Mouse (Mus musculus) midbrain, embryonic 14.5 days (tissue): ENCODE data around the gene Ms4a6d. TPM values are rescaled to one million over a fixed set of nuclear protein-coding genes. Genes with fewer than 3 reads are reported as not detected.

ENCODE experiments used
- ATAC-seq: fragments of 200-750 bp; cut with Nextera tagmentation; 2 replicates; pipeline ENCODE4 v1.8.0; 2017; ENCODE audit warnings: moderate number of reproducible peaks, moderate library complexity; ENCODE audit not compliant: low FRiP score, low TSS enrichment
- DNase-seq: peaks from one replicate; pipeline ENCODE4 v3.0.0-alpha.2; 2015
- H3K27ac ChIP-seq: fragments of 300-500 bp; sonication (generic); replicated peaks from 2 replicates; pipeline ENCODE4 v1.5.1; 2014; ENCODE audit warnings: mild to moderate bottlenecking, low read depth, low read length, moderate library complexity
- H3K27me3 ChIP-seq: fragments of 300-500 bp; sonication (generic); 2 replicates; pipeline ENCODE4 v1.6.1; 2014; ENCODE audit warnings: low read length, control low read depth, mixed read lengths; ENCODE audit not compliant: control insufficient read depth, insufficient read depth
- H3K36me3 ChIP-seq: fragments of 300-500 bp; sonication (generic); 2 replicates; pipeline ENCODE4 v1.6.1; 2014; ENCODE audit warnings: low read length, control low read depth; ENCODE audit not compliant: control insufficient read depth, insufficient read depth
- H3K4me1 ChIP-seq: fragments of 300-500 bp; sonication (generic); 2 replicates; pipeline ENCODE4 v1.6.1; 2014; ENCODE audit warnings: mild to moderate bottlenecking, antibody characterized with exemption, low read length, control low read depth; ENCODE audit not compliant: control insufficient read depth, insufficient read depth
- H3K4me2 ChIP-seq: fragments of 300-500 bp; sonication (generic); 2 replicates; pipeline ENCODE4 v1.6.1; 2014; ENCODE audit warnings: mild to moderate bottlenecking, low read length, moderate library complexity
- H3K4me3 ChIP-seq: fragments of 300-500 bp; sonication (generic); replicated peaks from 2 replicates; pipeline ENCODE4 v1.5.1; 2014; ENCODE audit warnings: low read depth, low read length
- H3K9ac ChIP-seq: fragments of 300-500 bp; sonication (generic); replicated peaks from 2 replicates; pipeline ENCODE4 v1.6.1; 2014; ENCODE audit warnings: mild to moderate bottlenecking, low read length, moderate library complexity
- H3K9me3 ChIP-seq: fragments of 300-500 bp; sonication (generic); 2 replicates; pipeline ENCODE4 v1.6.1; 2016; ENCODE audit warnings: low read length, control low read depth, mixed read lengths; ENCODE audit not compliant: control insufficient read depth
- WGBS: fragments of 180-500 bp; shearing (Covaris S2); extraction: QIAGEN DNeasy Blood & Tissue Kit; methylation state at CpG from one replicate; pipeline ENCODE4 v1.1.7; 2014; 5-methylcytosine and 5-hydroxymethylcytosine counted together
- polyA plus RNA-seq: library from polyadenylated mRNA; unstranded; fragments of >200 nt; fragmentation: Nextera tagmentation; extraction: Ambion mirVana; gene quantifications from 2 replicates; pipeline ENCODE4 v1.2.1, GENCODE M21; 2014

Gene Ms4a6d
- polyA plus RNA-seq: 0.66 and 4.0 TPM in 2 replicates

DNA sequence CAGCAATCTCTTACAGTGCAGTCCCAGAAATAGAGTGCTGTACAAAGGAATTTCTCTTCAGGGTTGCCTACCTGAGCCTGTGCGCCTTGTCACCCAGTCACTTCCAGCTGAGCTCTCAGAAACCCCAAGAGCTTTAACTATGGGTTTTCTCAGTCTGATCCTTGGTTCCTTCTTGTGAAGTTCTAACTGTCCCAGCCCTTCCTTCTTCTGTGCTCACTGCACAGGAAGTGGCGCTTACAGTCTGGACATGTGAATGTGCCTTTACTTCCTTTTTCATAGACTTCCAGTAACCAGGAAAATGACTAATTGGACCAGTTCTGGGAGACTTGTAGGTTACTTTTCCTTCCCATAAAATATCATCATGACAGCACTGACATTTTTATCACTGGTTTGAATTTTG lies at the start of gene Ms4a6d:
Ms4a6d (minus strand) TSS at position 247 of the 400 bp plus-strand sequence.
- H3K27me3 ChIP-seq: no peaks in the 10 kb centered on the region

GRCm38 (mm10) chr19:11649564-11649963 lies 44.9 kb upstream of the Ms4a6d start:
- Histone ChIP-seq H3K4me2 (no peak overlapping the region), H3K27me3 (no peaks in the 10 kb centered on the region), H3K4me1 (no peaks in the 10 kb centered on the region), H3K36me3 (no peaks in the 10 kb centered on the region), H3K9me3 (no peaks in the 10 kb centered on the region), H3K4me3 (no peak overlapping the region), H3K27ac (no peak overlapping the region), H3K9ac (no peak overlapping the region)
- no peak for ATAC-seq
- WGBS: 81% methylated on average over 4 of the region's 4 CpGs
- DNase-seq: peak; percentile 6

More for the DNA sequence above, at the start of gene Ms4a6d:
- H3K4me1 ChIP-seq: no peaks in the 10 kb centered on the region
- no peak within 1 kb of the TSS for H3K27ac ChIP-seq
- no peaks in the 10 kb centered on the region for H3K9me3 ChIP-seq
- no peaks in the 10 kb centered on the region for H3K36me3 ChIP-seq
- no peak within 1 kb of the TSS for H3K4me2 ChIP-seq
- H3K9ac ChIP-seq: no peak within 1 kb of the TSS
- WGBS: 94% methylated on average over 2 of the region's 2 CpGs
- DNase-seq: no peak
- no peak within 1 kb of the TSS for H3K4me3 ChIP-seq
- ATAC-seq: no peak

DNA sequence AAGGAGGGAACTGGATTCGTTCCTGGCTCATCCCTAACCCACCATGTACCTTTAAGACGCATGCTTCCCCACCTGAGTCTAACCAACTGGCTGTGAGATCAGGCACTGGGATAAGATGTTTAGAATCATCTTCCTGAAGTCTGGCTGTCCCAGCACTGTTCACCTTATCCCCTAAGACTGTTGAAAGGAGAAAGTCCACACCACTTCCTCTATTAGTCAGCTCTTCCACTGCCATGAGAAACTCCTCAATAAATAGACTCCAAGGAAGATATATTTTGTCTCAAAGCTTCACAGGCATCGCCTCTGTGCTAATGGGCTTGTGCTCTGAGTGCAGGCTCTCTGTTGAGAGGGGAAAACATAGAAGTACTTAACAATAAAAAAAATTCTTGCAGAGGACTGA lies 41.5 kb upstream of the Ms4a6d start:
- Histone ChIP-seq H3K4me1 (no peaks in the 10 kb centered on the region), H3K4me2 (no peak overlapping the region), H3K27me3 (no peaks in the 10 kb centered on the region), H3K9ac (no peak overlapping the region), H3K4me3 (no peak overlapping the region), H3K36me3 (no peaks in the 10 kb centered on the region), H3K9me3 (no peaks in the 10 kb centered on the region), H3K27ac (no peak overlapping the region)
- DNase-seq: no peak
- no peak for ATAC-seq
- WGBS: 86% methylated on average over 3 of the region's 3 CpGs

DNA sequence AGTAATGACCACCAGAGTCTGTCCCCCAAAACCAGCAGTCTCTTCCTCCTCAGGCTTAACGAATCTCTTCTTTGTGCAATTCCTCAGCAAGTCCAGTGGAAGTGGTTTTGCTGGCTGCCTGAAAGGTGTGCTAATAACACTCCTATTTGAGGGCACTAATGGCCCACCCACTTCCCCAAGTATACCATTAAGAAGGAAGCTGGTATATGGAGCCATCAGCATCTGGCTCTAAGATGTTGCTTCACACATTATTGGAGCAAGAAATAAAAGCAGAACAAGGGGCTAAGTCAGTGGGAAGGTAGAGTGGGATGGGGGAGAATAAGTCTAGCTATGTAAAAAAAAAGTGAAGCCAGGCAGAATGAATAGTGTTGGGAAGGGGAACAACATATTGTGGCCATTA lies 36.1 kb upstream of the Ms4a6d start, which contains the start of gene Ms4a3:
Ms4a3 (minus strand) TSS at position 120 of the 400 bp plus-strand sequence.
- Histone ChIP-seq H3K4me1 (no peaks in the 10 kb centered on the region), H3K4me3 (no peak within 1 kb of the TSS), H3K9ac (no peak within 1 kb of the TSS), H3K4me2 (no peak within 1 kb of the TSS), H3K36me3 (no peaks in the 10 kb centered on the region), H3K27ac (no peak within 1 kb of the TSS), H3K27me3 (no peaks in the 10 kb centered on the region), H3K9me3 (no peaks in the 10 kb centered on the region)
- DNase-seq (no peak), ATAC-seq (no peak)
- WGBS: 76% methylated on average over 1 of the region's 1 CpGs

DNA sequence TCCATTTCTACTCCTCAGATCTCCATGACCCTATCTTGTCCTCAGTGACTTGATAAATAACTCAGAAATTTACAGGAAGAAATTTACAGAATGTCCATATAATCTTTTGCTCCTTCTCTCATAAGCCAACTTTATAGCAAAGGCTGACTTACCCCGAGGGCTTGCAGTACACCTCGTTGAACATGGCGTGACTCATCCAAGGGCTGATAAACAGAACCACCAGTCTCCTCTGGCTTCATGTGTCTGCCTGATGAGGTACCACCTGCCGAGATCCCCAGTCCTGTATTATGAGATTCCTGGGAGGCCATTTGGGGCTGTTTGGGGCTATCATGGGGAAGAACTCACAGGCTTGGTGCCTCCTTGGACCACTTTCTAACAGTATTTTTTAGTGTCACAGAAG lies 34.4 kb upstream of the Ms4a6d start:
- WGBS: 82% methylated on average over 4 of the region's 4 CpGs

DNA sequence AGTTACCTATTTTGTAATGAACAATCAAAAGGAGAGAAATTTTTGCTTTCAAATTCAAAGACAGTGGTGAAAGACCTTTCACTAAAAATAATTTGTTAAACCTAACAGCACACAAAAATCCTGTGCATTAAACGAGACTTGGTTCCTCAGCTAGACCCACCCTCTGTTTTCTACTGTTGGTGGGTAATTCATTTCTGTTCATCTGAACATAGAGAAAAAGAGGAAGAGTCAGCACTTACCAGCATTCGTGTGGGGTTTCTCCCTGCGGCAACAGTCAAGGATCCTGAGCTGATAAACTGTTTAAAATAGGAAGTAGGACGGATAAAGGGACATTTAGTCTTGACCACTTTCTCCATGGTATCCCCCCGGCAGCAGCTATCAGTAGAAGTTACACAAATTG lies 30.9 kb upstream of the Ms4a6d start:
- Histone ChIP-seq H3K9ac (no peak overlapping the region), H3K4me3 (no peak overlapping the region)

More for the DNA sequence above, 34.4 kb upstream of the Ms4a6d start:
- Histone ChIP-seq H3K9me3 (no peaks in the 10 kb centered on the region), H3K27me3 (no peaks in the 10 kb centered on the region), H3K36me3 (no peaks in the 10 kb centered on the region), H3K4me3 (no peak overlapping the region), H3K4me2 (no peak overlapping the region), H3K4me1 (no peaks in the 10 kb centered on the region), H3K9ac (no peak overlapping the region), H3K27ac (no peak overlapping the region)
- no peak for DNase-seq
- ATAC-seq: no peak

DNA sequence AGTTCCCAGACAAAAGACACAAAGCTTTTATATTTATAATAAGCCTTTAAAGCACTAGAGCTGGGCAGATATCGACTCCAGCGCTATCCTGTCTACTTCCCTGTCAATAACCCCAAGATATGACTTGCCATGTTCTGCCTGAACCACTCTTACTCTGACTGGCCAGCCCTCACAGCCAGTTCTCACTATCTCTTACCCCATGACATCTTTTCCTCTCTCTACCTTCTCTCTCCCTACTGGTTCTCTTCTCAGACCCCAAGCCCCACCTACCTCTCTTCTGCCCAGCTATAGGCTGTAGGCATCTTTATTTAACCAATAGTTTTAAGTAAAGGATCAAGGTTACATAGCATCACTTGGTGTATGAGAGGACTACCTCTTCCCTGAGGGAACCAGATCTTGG lies 29.7 kb upstream of the Ms4a6d start:
- no peaks in the 10 kb centered on the region for H3K9me3 ChIP-seq
- no peak overlapping the region for H3K4me3 ChIP-seq
- no peaks in the 10 kb centered on the region for H3K27me3 ChIP-seq
- ATAC-seq (no peak), DNase-seq (no peak)
- no peak overlapping the region for H3K27ac ChIP-seq
- H3K4me2 ChIP-seq: no peak overlapping the region
- H3K36me3 ChIP-seq: no peaks in the 10 kb centered on the region
- 85% methylated on average over 2 of the region's 2 CpGs for WGBS
- no peak overlapping the region for H3K9ac ChIP-seq
- no peaks in the 10 kb centered on the region for H3K4me1 ChIP-seq

More for the DNA sequence above, 30.9 kb upstream of the Ms4a6d start:
- Histone ChIP-seq H3K36me3 (no peaks in the 10 kb centered on the region), H3K4me1 (no peaks in the 10 kb centered on the region), H3K27ac (no peak overlapping the region), H3K9me3 (no peaks in the 10 kb centered on the region), H3K27me3 (no peaks in the 10 kb centered on the region), H3K4me2 (no peak overlapping the region)
- 85% methylated on average over 5 of the region's 5 CpGs for WGBS
- ATAC-seq (no peak), DNase-seq (no peak)

DNA sequence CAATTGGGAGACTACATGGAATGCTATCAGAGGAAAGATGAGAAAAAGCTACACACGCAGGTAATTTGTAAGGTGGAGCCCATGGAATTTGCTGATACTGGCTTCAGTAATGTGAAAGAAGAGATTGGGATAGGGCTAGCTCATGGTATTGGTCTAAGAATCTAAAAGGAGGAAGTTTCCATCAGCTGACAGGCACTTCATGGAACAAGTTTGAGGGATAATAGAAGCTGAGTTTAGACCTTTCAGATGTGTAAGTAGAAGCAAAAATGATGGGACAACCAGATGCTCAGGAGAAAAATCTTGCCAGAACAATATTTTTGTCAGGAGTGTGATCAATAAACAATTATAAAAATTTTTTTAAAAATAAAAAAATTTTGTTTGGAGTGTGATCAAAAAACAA lies 29.1 kb upstream of the Ms4a6d start:
- Histone ChIP-seq H3K4me3 (no peak overlapping the region), H3K27me3 (no peaks in the 10 kb centered on the region), H3K4me1 (no peaks in the 10 kb centered on the region), H3K9me3 (no peaks in the 10 kb centered on the region), H3K9ac (no peak overlapping the region), H3K27ac (no peak overlapping the region), H3K4me2 (no peak overlapping the region), H3K36me3 (no peaks in the 10 kb centered on the region)
- WGBS: 92% methylated on average over 1 of the region's 1 CpGs
- ATAC-seq: no peak
- no peak for DNase-seq

GRCm38 (mm10) chr19:11625231-11625630 lies 20.6 kb upstream of the Ms4a6d start:
- WGBS: 88% methylated on average over 5 of the region's 5 CpGs
- no peak for DNase-seq

More at GRCm38 (mm10) chr19:11625231-11625630, 20.6 kb upstream of the Ms4a6d start:
- ATAC-seq: no peak
- Histone ChIP-seq H3K27me3 (no peaks in the 10 kb centered on the region), H3K4me2 (no peak overlapping the region), H3K4me3 (no peak overlapping the region), H3K9ac (no peak overlapping the region), H3K9me3 (no peaks in the 10 kb centered on the region), H3K4me1 (no peaks in the 10 kb centered on the region), H3K36me3 (no peaks in the 10 kb centered on the region), H3K27ac (no peak overlapping the region)
